Mouse (Mus musculus) intestine, postnatal 0 days (tissue): ENCODE results near the gene Cdkn1b. TPM values are rescaled to one million over a fixed set of nuclear protein-coding genes. Genes with fewer than 3 reads are reported as not detected.
A peak's percentile ranks its signal among the peaks of the same experiment; 100 is the strongest.

ENCODE experiments used
- ATAC-seq: fragments of 200-750 bp; cut with Nextera tagmentation; 2 replicates; pipeline ENCODE4 v1.8.0; 2017; ENCODE audit warnings: mild to moderate bottlenecking, moderate TSS enrichment, moderate library complexity
- H3K27ac ChIP-seq: fragments of 300-500 bp; sonication (generic); 2 replicates; pipeline ENCODE4 v1.5.1; 2014; ENCODE audit warnings: mild to moderate bottlenecking, low read depth, low read length, moderate library complexity
- H3K27me3 ChIP-seq: fragments of 300-500 bp; sonication (generic); replicated peaks from 2 replicates; pipeline ENCODE4 v1.6.1; 2014; ENCODE audit warnings: low read length, mixed read lengths; ENCODE audit not compliant: control insufficient read depth, insufficient read depth
- H3K36me3 ChIP-seq: fragments of 300-500 bp; sonication (generic); 2 replicates; pipeline ENCODE4 v1.6.1; 2014; ENCODE audit warnings: mild to moderate bottlenecking, moderate library complexity; ENCODE audit not compliant: control insufficient read depth, insufficient read depth
- H3K4me1 ChIP-seq: fragments of 300-500 bp; sonication (generic); replicated peaks from 2 replicates; pipeline ENCODE4 v1.6.1; 2014; ENCODE audit warnings: antibody characterized with exemption, low read length, mixed read lengths; ENCODE audit not compliant: control insufficient read depth, insufficient read depth
- H3K4me2 ChIP-seq: fragments of 300-500 bp; sonication (generic); replicated peaks from 2 replicates; pipeline ENCODE4 v1.6.1; 2014; ENCODE audit warnings: low read depth, mild to moderate bottlenecking, moderate library complexity
- H3K4me3 ChIP-seq: fragments of 300-500 bp; sonication (generic); 2 replicates; pipeline ENCODE4 v1.5.1; 2014; ENCODE audit warnings: low read depth, low read length
- H3K9ac ChIP-seq: fragments of 300-500 bp; sonication (generic); 2 replicates; pipeline ENCODE4 v1.6.1; 2014; ENCODE audit warnings: mild to moderate bottlenecking, low read depth, low read length
- H3K9me3 ChIP-seq: fragments of 300-500 bp; sonication (generic); 2 replicates; pipeline ENCODE4 v1.6.1; 2016; ENCODE audit warnings: mixed run types; ENCODE audit not compliant: control insufficient read depth
- CTCF ChIP-seq: sonication (generic); IDR thresholded peaks from 2 replicates; pipeline ENCODE4 v1.5.1; 2016; ENCODE audit warnings: low read depth, mild to moderate bottlenecking, control low read depth, antibody characterized with exemption, moderate library complexity
- WGBS: fragments of 180-500 bp; shearing (Covaris S2); extraction: QIAGEN DNeasy Blood & Tissue Kit; methylation state at CpG from one replicate; pipeline ENCODE4 v1.1.7; 2014; 5-methylcytosine and 5-hydroxymethylcytosine counted together
- polyA plus RNA-seq: library from polyadenylated mRNA; unstranded; fragments of >200 nt; fragmentation: Nextera tagmentation; extraction: Ambion mirVana; gene quantifications from 2 replicates; pipeline ENCODE4 v1.2.1, GENCODE M21; 2015

Gene Cdkn1b
- polyA plus RNA-seq, 1 experiment from 2014 or later, result 14.8 TPM

GRCm38 (mm10) chr6:134966681-134967080 is 46.5 kb downstream of the Cdkn1b start:
- no peak for ATAC-seq
- Histone ChIP-seq H3K36me3 (no peaks in the 10 kb centered on the region), H3K27ac (no peak overlapping the region), H3K9me3 (0 out of 2 replicates have a peak, but pooled peaks cover 4% of the 10 kb centered on the region), H3K4me2 (no peak overlapping the region), H3K4me3 (no peak overlapping the region), H3K27me3 (no peaks in the 10 kb centered on the region), H3K4me1 (no peaks in the 10 kb centered on the region), H3K9ac (no peak overlapping the region)
- TF ChIP-seq CTCF, result no peak
- 81% methylated on average over 5 of the region's 5 CpGs for WGBS

GRCm38 (mm10) chr6:134968326-134968725 is 48.1 kb downstream of the Cdkn1b start:
- Histone ChIP-seq H3K4me3 (no peak overlapping the region), H3K4me1 (no peaks in the 10 kb centered on the region), H3K27me3 (no peaks in the 10 kb centered on the region), H3K9me3 (0 out of 2 replicates have a peak, but pooled peaks cover 4% of the 10 kb centered on the region), H3K27ac (no peak overlapping the region), H3K36me3 (no peaks in the 10 kb centered on the region), H3K9ac (no peak overlapping the region), H3K4me2 (no peak overlapping the region)
- ATAC-seq, result no peak
- TF ChIP-seq CTCF, result no peak
- 34% methylated on average over 1 of the region's 1 CpGs for WGBS

DNA sequence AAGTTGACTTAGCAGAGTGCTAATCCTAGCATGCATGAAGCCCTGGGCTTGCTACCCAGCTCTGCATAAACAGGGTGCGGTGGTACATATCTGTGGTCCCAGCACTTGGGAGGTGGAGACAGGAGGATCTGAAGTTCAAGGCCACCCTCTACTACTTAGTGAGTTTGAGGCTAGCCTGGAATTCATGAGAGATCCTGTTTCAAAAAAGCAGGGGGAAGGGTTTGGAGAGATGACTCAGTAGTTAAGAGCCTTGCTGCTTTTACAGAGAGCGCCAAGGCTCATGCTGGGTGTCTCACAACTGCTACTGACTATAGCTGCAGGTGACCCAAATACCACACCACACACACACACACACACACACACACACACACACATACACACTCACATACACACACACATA is 49.3 kb downstream of the Cdkn1b start:
- Histone ChIP-seq H3K9ac (no peak overlapping the region), H3K4me2 (no peak overlapping the region), H3K27ac (no peak overlapping the region), H3K9me3 (0 out of 2 replicates have a peak, but pooled peaks cover 4% of the 10 kb centered on the region), H3K4me3 (no peak overlapping the region), H3K36me3 (no peaks in the 10 kb centered on the region), H3K27me3 (no peaks in the 10 kb centered on the region), H3K4me1 (no peaks in the 10 kb centered on the region)
- no peak for TF ChIP-seq CTCF
- ATAC-seq, result no peak
- WGBS, result 85% methylated on average over 2 of the region's 2 CpGs

DNA sequence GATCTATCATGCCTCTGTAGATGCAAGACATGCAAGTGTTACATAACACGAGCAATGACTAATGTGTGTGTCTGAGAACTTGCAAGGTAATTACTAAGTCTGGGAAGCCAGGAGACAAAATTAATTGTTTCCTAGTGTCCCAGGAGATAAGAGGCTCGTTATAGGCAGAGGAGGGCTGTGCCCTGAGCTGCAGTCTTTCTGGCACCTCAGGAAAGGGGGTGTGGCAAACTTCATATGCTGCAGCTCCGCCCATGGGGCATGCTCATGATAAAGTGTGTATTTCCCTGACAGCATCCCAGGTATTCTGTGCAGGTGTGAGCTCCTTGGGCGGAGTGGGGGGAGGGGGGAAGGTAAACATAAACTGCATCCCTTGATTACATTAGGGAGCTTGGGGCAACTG is 51.9 kb downstream of the Cdkn1b start:
- H3K27ac ChIP-seq, result no peak overlapping the region

More for the DNA sequence above, 51.9 kb downstream of the Cdkn1b start:
- WGBS, result 19% methylated on average over 4 of the region's 4 CpGs
- Histone ChIP-seq H3K4me3 (no peak overlapping the region), H3K9me3 (no peaks in the 10 kb centered on the region), H3K36me3 (no peaks in the 10 kb centered on the region), H3K27me3 (0 out of 2 replicates have a peak, but pooled peaks cover 4% of the 10 kb centered on the region), H3K9ac (no peak overlapping the region), H3K4me2 (no peak overlapping the region), H3K4me1 (no peaks in the 10 kb centered on the region)
- no peak for TF ChIP-seq CTCF
- peak; percentile 34 for ATAC-seq

Other genes starting within 250 kb of the Cdkn1b start
- 6.7 and 8.4 TPM in 2 replicates for gene Dusp16, start 127.8 kb upstream of the Cdkn1b start, polyA plus RNA-seq
- 4.6 and 4.9 TPM in 2 replicates for gene Crebl2, start 90.2 kb upstream of the Cdkn1b start, polyA plus RNA-seq
- gene Gpr19, start 21.8 kb upstream of the Cdkn1b start, polyA plus RNA-seq, result 6.5 and 7.3 TPM in 2 replicates
- 2.2 and 3.2 TPM in 2 replicates for gene Apold1, start 61.3 kb downstream of the Cdkn1b start, polyA plus RNA-seq
- gene Ddx47, start 91.2 kb downstream of the Cdkn1b start, polyA plus RNA-seq, result 32.6 and 33.5 TPM in 2 replicates
- gene Gprc5a, start 145.2 kb downstream of the Cdkn1b start, polyA plus RNA-seq, result 3.3 and 4.2 TPM in 2 replicates
- gene Gprc5d, start 197.9 kb downstream of the Cdkn1b start, polyA plus RNA-seq, result not detected in 2 replicates